Mouse (Mus musculus) thymus, postnatal 36 days (tissue): ENCODE results near the gene Olfr1286.

Experiments used
- DNase-seq, 2 experiments: peaks; one replicate each; pipeline ENCODE4 v3.0.0; 2022; ENCODE audit warnings: mixed read lengths in 2 of 2

Olfr1286 gene

DNA sequence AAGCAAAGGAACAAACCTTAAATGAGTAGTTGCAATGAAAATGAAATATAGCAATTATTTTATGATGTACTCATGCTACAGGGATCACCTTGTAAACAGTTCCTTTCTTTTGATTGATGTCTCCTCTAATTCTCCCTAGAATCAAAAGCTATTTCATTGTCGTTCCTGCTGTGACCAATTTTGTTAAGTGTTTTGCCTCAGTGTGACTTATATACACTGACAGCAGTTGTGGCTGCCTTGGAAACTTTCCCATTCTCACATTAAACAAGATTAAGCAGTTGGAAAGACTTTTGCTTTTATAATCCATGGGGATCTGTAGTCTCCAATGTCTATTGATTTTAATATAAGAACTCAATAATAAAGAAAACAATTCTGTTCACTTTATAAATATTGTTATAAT lies at the start of gene Olfr1286:
Gene Olfr1286 (minus strand): TSS at position 185 of the 400 bp plus-strand sequence.
- no peak for DNase-seq

DNA sequence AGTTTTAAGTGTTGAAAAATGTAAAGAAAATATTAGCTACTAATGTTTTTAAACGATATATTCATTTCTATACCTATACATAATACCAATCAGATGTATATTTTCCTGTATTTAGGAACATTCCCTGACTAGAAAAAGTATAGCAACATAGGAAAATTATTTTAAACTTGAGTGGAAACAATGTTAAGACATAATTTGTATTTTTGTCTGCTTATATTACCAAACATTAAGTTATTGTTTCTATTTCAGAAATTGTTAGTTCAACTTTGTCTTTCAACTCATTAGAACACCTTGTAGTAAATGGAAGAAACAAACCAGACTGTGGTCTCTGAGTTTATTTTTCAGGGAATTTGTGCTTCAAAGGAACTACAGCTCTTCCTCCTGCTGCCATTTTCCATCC lies 25.9 kb upstream of the Olfr1286 start, which contains the start of gene Olfr1287:
Gene Olfr1287 (plus strand): TSS at position 301 of the 400 bp plus-strand sequence.
- DNase-seq = no peak

DNA sequence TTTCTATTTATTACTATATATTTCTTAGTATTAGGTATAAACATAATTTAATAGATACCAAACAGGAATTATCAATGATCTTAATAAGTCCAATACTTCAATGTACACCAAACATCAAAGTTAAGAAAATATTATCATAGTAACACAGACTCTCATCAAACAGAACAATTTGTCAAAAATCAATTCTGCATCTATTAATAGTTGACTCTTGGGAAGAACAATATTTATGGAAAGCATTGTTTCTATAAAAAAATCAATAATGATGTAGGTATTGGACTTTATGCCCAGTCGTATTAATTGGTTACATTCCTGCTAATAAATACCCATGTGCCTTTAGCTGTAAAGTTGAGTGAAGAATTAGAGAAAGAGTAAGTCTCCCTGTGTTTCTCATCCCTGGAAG lies 47.7 kb downstream of the Olfr1286 start, which contains the start of gene Olfr1284:
Gene Olfr1284 (plus strand): TSS at position 301 of the 400 bp plus-strand sequence.
- no peak for DNase-seq
